Mouse (Mus musculus): ENCODE measurements around the gene Prkcb.

- TF ChIP-seq CTCF (IDR thresholded peaks at IDR 0.05; ENCODE audit: extremely low read depth, insufficient read depth, low read length) (no peak), POLR2A (IDR thresholded peaks at IDR 0.05; ENCODE audit: extremely low read depth, insufficient read depth, low read length) (no peak)
These were observed 240.1 kb downstream of the Prkcb start for GRCm38 (mm10) chr7:122528646-122529045.

Data from cortical plate, adult 2 months (tissue).